Mouse (Mus musculus) forebrain, embryonic 12.5 days (tissue): ENCODE results near the gene Fat2. TPM values are rescaled to one million over a fixed set of nuclear protein-coding genes. Genes with fewer than 3 reads are reported as not detected.

Experiments
- ATAC-seq: fragments of 200-750 bp; cut with Nextera tagmentation; 2 replicates; pipeline ENCODE4 v1.8.0; 2017; ENCODE audit warnings: moderate TSS enrichment; ENCODE audit not compliant: low FRiP score
- H3K27ac ChIP-seq: fragments of 300-500 bp; sonication (generic); 2 replicates; pipeline ENCODE4 v1.5.1; 2016; ENCODE audit warnings: mild to moderate bottlenecking
- H3K27me3 ChIP-seq: fragments of 300-500 bp; sonication (generic); 2 replicates; pipeline ENCODE4 v1.6.1; 2016; ENCODE audit warnings: mild to moderate bottlenecking
- H3K36me3 ChIP-seq: fragments of 300-500 bp; sonication (generic); replicated peaks from 2 replicates; pipeline ENCODE4 v1.6.1; 2016; ENCODE audit warnings: mild to moderate bottlenecking
- H3K4me1 ChIP-seq: fragments of 300-500 bp; sonication (generic); 2 replicates; pipeline ENCODE4 v1.6.1; 2016
- H3K4me2 ChIP-seq: fragments of 300-500 bp; sonication (generic); 2 replicates; pipeline ENCODE4 v1.6.1; 2016; ENCODE audit warnings: mild to moderate bottlenecking, moderate library complexity
- H3K4me3 ChIP-seq: fragments of 300-500 bp; sonication (generic); replicated peaks from 2 replicates; pipeline ENCODE4 v1.5.1; 2016; ENCODE audit warnings: mild to moderate bottlenecking
- H3K9ac ChIP-seq: fragments of 300-500 bp; sonication (generic); 2 replicates; pipeline ENCODE4 v1.6.1; 2016; ENCODE audit warnings: mild to moderate bottlenecking
- H3K9me3 ChIP-seq: fragments of 300-500 bp; sonication (generic); 2 replicates; pipeline ENCODE4 v1.6.1; 2016
- WGBS: fragments of 180-500 bp; shearing (Covaris S2); methylation state at CpG from one replicate; pipeline ENCODE4 v1.1.7; 2016; 5-methylcytosine and 5-hydroxymethylcytosine counted together
- polyA plus RNA-seq: library from polyadenylated mRNA; unstranded; fragments of >200 nt; fragmentation: Nextera tagmentation; extraction: Ambion mirVana; gene quantifications from 2 replicates; pipeline ENCODE4 v1.2.1, GENCODE M21; 2016

Fat2 gene
- polyA plus RNA-seq, 1 experiment from 2014 or later, result 0.01 TPM

DNA sequence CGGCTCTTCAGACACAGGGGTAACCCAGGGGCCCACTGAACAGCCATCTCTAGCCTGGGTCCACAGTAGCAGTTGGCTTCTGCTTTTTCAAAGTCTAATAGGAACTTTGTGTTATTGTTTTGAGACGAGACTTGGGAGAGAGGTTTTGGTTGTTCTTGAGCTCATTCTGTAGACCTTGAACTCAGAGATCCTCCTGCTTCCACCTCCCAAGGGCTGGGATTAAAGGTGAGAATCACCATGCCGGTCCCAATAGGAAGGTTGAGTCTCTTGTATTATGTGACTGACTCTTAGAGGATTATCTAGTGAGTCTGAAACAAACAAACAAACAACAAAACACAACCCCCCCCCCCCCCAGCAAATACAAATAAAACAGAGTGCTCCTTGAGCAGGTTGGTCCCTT, 117.9 kb downstream of the Fat2 start:
- Histone ChIP-seq H3K27ac (no peak overlapping the region), H3K27me3 (no peaks in the 10 kb centered on the region), H3K4me1 (no peaks in the 10 kb centered on the region), H3K4me2 (no peak overlapping the region), H3K36me3 (peaks cover 13% of the 10 kb centered on the region), H3K9me3 (no peaks in the 10 kb centered on the region), H3K4me3 (no peak overlapping the region), H3K9ac (no peak overlapping the region)
- WGBS, result 89% methylated on average over 3 of the region's 3 CpGs
- ATAC-seq, result no peak

DNA sequence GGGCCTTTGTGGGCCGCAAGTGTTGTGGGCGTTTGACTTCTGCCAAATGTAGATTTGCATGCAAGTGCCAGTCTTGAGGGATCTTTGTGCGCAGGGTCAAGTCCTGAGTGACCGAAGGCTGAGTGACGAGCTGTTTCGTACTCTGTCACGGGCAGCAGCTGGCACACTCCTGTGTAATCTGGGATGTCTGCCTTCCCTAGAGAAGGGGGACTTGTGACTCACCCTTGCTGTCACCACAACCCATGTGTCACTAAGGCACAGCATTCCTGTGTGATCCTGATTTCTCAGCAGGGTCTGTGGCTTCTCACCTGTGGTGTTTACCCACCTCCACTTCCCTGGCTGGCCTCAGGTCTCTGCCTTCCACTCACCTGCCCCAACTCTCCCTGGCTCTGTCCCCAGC, 118.5 kb downstream of the Fat2 start:
- no peak overlapping the region for H3K4me3 ChIP-seq
- no peak overlapping the region for H3K9ac ChIP-seq
- H3K9me3 ChIP-seq, result no peaks in the 10 kb centered on the region
- no peak for ATAC-seq
- H3K27ac ChIP-seq, result no peak overlapping the region
- H3K4me2 ChIP-seq, result no peak overlapping the region
- WGBS, result 95% methylated on average over 7 of the region's 7 CpGs
- peaks cover 12% of the 10 kb centered on the region for H3K36me3 ChIP-seq
- no peaks in the 10 kb centered on the region for H3K4me1 ChIP-seq
- no peaks in the 10 kb centered on the region for H3K27me3 ChIP-seq

DNA sequence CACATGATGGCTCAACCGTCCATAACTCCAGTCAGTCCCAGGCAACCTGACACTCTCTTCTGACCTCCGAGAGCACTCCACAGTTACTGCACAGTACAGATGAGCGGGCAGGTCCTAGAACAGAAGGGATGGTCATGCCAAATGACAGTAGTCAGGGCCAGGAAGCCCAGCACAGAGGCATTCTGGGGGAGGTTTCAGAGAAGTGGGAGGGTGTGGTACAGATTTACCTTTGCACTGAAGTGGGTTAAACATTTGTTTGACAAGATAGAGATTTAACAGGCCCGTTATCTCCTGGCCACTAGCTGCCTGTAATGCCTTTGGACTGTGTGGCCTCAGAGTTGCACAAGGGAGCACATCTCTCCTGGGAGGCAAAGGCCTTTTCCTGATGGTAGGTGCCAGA, 118.9 kb downstream of the Fat2 start:
- Histone ChIP-seq H3K27me3 (no peaks in the 10 kb centered on the region), H3K36me3 (peaks cover 12% of the 10 kb centered on the region), H3K4me2 (no peak overlapping the region), H3K27ac (no peak overlapping the region), H3K4me1 (no peaks in the 10 kb centered on the region), H3K4me3 (no peak overlapping the region), H3K9ac (no peak overlapping the region), H3K9me3 (no peaks in the 10 kb centered on the region)
- no peak for ATAC-seq
- 84% methylated on average over 4 of the region's 4 CpGs for WGBS

DNA sequence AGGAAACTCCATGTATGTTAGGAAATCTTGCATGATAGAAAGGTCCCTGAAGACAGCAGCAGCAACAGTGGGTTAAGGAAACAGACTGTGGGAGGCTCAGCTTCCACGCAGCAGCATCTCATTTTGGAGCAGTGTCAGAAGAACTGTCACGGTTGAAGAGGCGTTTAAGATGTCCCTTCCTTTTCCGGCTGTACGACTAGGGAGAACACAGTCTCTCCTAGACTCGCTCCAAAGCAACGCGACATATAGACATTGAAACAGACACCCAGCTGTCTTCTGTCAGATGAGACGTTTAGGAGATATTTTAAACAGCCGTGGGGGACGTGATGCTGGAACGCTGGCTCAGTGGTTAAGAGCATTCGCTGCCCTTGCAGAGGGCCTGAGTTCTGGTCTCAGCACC, 119.5 kb downstream of the Fat2 start:
- Histone ChIP-seq H3K27me3 (no peaks in the 10 kb centered on the region), H3K9ac (no peak overlapping the region), H3K4me3 (no peak overlapping the region), H3K27ac (no peak overlapping the region), H3K36me3 (peaks cover 12% of the 10 kb centered on the region), H3K4me2 (no peak overlapping the region), H3K9me3 (no peaks in the 10 kb centered on the region), H3K4me1 (no peaks in the 10 kb centered on the region)
- 93% methylated on average over 13 of the region's 13 CpGs for WGBS
- no peak for ATAC-seq

DNA sequence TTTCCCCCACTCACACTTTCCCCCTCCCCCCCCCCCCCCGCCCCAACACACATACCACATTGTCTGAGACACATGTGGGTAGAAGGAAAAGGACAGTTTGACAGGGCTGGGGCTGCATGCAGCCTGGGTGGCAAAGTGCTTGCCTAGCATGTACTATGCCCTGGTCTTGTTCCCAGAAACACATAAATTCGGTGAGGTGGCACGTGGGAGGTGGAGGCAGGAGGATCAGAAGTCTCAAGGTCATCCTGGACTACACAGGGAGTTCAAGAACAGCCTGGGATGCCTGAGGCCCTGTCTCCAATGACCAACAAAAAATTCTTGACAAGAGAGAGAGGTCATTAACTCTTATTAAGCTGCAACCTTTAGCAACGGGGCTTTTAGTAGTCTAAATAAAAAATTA, 120.3 kb downstream of the Fat2 start:
- Histone ChIP-seq H3K4me1 (no peaks in the 10 kb centered on the region), H3K4me2 (no peak overlapping the region), H3K27me3 (no peaks in the 10 kb centered on the region), H3K36me3 (peaks cover 12% of the 10 kb centered on the region), H3K4me3 (no peak overlapping the region), H3K9ac (no peak overlapping the region), H3K9me3 (no peaks in the 10 kb centered on the region), H3K27ac (no peak overlapping the region)
- no peak for ATAC-seq
- WGBS, result 89% methylated on average over 3 of the region's 4 CpGs

DNA sequence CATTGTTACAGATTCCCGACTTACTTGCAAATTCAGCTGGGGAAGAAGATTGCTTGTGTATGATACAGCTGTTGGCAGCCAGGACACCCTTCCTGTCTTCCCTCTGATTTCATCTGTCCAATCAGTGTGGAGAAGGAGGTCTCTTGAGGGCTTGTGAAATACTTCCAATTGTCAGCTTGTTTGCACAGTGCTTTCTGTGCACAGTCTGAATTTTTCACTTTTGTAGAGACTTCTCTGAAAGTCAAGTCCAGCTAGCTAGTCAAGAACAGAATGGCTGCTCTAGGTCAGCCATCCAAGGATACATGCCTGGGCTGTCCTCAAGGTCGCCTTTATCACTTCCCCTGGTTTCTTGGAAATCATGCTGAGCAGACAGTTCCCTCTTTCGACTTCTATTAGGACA, 121.4 kb downstream of the Fat2 start:
- no peak overlapping the region for H3K4me2 ChIP-seq
- ATAC-seq, result no peak
- H3K27ac ChIP-seq, result no peak overlapping the region

DNA sequence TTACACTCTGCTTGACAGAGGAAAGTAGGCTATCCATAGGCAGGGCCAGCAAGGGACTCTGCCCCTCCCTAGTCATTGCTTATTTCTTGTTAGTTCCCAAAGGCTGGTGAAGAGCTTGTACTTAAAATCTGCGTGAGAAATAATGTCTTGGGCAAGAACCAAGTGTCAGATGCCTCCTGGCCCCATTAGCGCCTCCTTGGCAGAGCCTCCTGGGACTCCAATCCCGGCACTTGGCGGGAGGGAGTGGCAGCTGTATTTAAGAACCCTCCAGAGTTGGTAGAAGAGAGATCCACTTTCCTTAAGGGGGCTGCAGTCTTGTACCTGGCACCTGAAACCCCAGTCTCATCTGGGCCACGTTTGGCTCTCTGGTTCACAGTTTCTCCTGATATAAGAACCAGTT, 122.2 kb downstream of the Fat2 start:
- H3K4me1 ChIP-seq, result no peaks in the 10 kb centered on the region
- H3K36me3 ChIP-seq, result no peaks in the 10 kb centered on the region; the same call in 1 of the 2 replicates
- 88% methylated on average over 5 of the region's 5 CpGs for WGBS
- H3K4me2 ChIP-seq, result no peak overlapping the region
- H3K9me3 ChIP-seq, result no peaks in the 10 kb centered on the region
- H3K27ac ChIP-seq, result no peak overlapping the region
- H3K4me3 ChIP-seq, result no peak overlapping the region
- H3K27me3 ChIP-seq, result no peaks in the 10 kb centered on the region
- ATAC-seq, result no peak
- H3K9ac ChIP-seq, result no peak overlapping the region

More for the DNA sequence above, 121.4 kb downstream of the Fat2 start:
- no peak overlapping the region for H3K9ac ChIP-seq
- H3K4me1 ChIP-seq, result no peaks in the 10 kb centered on the region
- WGBS, result 88% methylated on average over 3 of the region's 3 CpGs
- no peaks in the 10 kb centered on the region for H3K9me3 ChIP-seq
- peaks cover 7% of the 10 kb centered on the region; the same call in 1 of the 2 replicates for H3K36me3 ChIP-seq
- H3K27me3 ChIP-seq, result no peaks in the 10 kb centered on the region
- H3K4me3 ChIP-seq, result no peak overlapping the region

DNA sequence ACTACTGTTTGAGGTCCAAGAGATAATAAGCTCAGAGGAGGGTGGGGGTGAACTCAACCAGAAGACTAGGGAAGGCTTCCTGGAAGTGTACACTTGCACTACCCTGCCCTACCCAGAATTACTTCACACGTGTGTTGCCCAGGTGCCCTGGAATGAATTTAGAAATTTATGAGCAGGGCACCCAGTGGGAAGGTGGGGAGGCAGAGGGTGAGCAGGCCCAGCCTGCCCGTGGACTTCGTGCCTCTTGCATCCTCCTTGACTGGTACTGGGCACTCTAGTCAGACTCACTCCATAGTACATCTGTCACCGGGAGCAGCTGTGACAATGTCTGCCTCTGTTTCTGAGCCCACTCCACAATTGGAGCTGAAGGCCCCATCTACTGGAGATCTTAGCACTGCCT, 122.8 kb downstream of the Fat2 start:
- Histone ChIP-seq H3K4me2 (no peak overlapping the region), H3K27ac (no peak overlapping the region), H3K4me1 (no peaks in the 10 kb centered on the region), H3K36me3 (no peaks in the 10 kb centered on the region), H3K4me3 (no peak overlapping the region), H3K9me3 (no peaks in the 10 kb centered on the region), H3K27me3 (no peaks in the 10 kb centered on the region), H3K9ac (no peak overlapping the region)
- 89% methylated on average over 4 of the region's 4 CpGs for WGBS
- no peak for ATAC-seq

DNA sequence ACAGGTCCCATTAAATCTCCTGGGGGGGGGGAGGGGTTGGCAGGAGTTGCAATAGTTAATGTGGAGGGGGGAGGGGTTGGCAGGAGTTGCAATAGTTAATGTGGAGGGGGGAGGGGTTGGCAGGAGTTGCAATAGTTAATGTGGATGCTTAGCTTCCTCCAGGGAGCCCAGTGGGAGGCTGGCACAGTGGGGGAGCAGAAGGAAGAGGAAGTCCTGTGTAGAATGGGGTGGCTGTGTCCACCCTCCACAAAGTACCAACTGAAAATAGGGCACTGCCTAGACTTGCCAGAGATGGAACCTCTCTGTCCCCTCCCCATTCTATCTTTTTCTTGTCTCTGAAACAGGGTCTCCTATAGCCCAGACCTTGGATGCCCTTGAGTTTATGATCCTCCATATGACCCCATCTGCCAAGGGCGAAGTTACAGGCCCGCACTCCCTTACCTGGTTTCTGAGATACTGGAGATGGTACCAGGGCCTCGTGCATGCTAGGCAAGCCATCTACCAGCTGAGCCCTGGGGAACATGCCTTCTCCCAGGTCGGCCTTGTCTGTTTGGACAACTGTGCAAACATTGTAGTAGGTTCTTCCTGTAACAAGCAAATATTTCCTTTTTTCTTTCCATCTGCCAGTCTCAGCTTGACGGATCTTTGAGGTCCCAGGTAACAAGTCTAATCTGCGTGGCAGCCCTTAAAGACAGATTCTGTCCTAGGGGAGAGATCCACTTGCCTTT, 126.6 kb downstream of the Fat2 start:
- Histone ChIP-seq H3K4me3 (no peak overlapping the region), H3K27me3 (no peaks in the 10 kb centered on the region), H3K36me3 (no peaks in the 10 kb centered on the region), H3K9ac (no peak overlapping the region), H3K4me1 (peaks cover 10% of the 10 kb centered on the region), H3K9me3 (no peaks in the 10 kb centered on the region), H3K4me2 (no peak overlapping the region), H3K27ac (no peak overlapping the region)
- 86% methylated on average over 6 of the region's 6 CpGs for WGBS
- no peak for ATAC-seq

DNA sequence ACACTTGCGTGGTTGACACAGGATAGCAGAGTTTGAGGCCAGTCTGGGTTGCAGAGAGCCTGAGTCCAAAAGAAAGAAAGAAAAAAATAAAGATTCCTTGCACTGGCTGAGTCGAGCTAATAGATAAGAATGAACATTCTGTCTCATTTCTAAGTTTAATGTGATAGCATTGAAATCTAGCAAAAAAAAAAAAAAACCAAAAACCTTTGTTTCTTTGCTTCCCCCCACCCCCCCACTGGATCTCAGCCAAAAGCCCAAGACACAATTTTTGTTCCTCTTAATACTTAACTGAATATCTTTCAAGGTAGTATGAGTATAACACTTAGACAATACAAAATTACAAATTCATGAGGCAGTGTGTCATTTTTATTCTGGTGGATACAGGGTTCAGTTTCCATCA, 127.3 kb downstream of the Fat2 start:
- H3K4me2 ChIP-seq, result no peak overlapping the region
- WGBS, result 70% methylated on average over 2 of the region's 2 CpGs
- no peaks in the 10 kb centered on the region for H3K9me3 ChIP-seq
- no peak overlapping the region for H3K4me3 ChIP-seq
- H3K4me1 ChIP-seq, result peaks cover 12% of the 10 kb centered on the region
- H3K36me3 ChIP-seq, result no peaks in the 10 kb centered on the region
- no peak overlapping the region for H3K27ac ChIP-seq
- H3K9ac ChIP-seq, result no peak overlapping the region
- H3K27me3 ChIP-seq, result no peaks in the 10 kb centered on the region
- no peak for ATAC-seq

DNA sequence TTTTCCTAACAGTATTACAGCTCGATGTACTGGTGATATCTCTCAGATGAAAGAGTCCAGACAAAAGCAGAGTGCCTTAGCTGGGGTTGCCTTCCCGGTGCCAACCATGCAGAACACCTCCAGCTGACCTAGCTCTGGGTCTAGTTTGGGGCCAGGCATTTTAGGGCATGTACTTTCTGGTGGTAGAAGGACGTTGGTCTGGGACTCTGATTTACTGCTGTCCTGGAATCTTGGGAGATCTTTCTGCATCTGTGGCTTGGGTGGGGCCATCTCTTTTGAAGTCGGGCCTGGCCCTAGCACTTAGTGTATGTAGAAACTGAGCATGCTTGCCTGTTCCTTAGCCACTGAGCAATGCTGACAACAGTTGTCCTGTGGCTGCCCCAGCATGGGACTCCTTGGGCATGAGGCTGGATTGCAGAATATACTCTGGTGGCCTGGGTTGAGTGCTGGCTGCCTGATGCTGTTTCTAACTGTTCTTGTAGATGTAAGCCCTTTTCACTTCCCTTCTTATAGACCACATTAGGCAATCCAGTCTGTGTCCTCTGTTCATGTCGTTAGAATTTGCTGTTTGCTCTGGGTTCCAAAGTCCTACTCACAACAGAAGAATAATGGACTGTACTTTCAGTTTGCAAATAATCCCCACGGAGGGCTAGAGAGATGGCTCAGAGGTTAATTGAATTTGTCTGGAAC, 128.2 kb downstream of the Fat2 start:
- WGBS, result 68% methylated on average over 6 of the region's 6 CpGs

DNA sequence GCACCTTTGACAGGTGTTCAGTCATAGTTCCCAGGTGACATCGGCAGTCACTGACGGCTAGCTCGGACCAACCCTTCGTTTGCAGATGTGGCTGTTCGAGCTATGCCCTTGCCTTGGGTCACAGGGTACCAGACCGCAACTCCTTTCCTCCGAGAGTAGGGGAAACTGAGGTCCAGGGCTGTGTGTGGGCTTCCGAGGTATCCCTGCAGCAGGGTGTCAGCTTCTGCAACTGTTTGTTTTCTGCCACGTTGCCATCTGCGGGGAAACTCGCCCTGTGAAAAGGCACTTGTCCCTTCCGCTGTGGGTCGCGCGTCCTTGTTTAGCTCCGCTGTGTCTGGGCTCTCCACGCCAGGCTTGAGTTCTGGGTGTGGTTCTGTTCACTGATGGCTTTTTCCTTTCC, 131.8 kb downstream of the Fat2 start:
- ATAC-seq, result no peak; the same call in 1 of the 2 replicates
- Histone ChIP-seq H3K27ac (no peak overlapping the region), H3K9ac (peak overlapping the region; percentile 78), H3K4me1 (peaks cover 12% of the 10 kb centered on the region), H3K27me3 (peaks cover 5% of the 10 kb centered on the region; the same call in 1 of the 2 replicates), H3K9me3 (no peaks in the 10 kb centered on the region), H3K4me2 (peak overlapping the region; percentile 98), H3K36me3 (no peaks in the 10 kb centered on the region), H3K4me3 (peak overlapping the region; percentile 83)
- 11% methylated on average over 17 of the region's 17 CpGs for WGBS

More for the DNA sequence above, 128.2 kb downstream of the Fat2 start:
- H3K27me3 ChIP-seq, result no peaks in the 10 kb centered on the region
- no peaks in the 10 kb centered on the region for H3K9me3 ChIP-seq
- H3K36me3 ChIP-seq, result no peaks in the 10 kb centered on the region
- no peak for ATAC-seq
- no peak overlapping the region for H3K4me2 ChIP-seq
- no peak overlapping the region for H3K27ac ChIP-seq
- H3K4me3 ChIP-seq, result no peak overlapping the region
- no peak overlapping the region for H3K9ac ChIP-seq
- H3K4me1 ChIP-seq, result peaks cover 12% of the 10 kb centered on the region

DNA sequence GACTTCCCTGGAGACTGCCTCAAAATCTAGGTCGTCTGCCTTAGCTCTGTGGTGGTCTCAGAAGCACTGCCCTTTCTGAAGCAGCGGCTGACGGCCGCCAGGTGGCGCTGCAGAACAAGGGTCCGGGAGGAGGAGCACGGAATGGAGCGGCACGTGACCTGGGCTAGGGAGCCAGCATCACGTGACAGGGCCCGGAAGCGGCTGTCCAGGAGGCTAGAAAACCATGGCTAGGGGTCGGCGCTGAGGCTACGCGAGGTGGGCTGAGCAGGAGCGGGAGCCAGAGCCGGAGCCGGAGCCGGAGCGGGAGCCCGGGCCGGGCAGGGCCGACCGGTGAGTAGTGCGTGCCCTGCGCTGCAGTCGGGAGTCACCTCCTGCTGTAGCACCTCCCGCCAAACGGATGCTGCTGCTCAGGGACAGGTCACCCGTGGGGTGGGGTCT, 132.2 kb downstream of the Fat2 start, which contains the start of gene Slc36a1:
Slc36a1 (plus strand) TSS at position 192 of the 438 bp plus-strand sequence.
- under 1% methylated on average over 31 of the region's 31 CpGs for WGBS
- peak within 1 kb of the TSS; percentile 78 for H3K9ac ChIP-seq
- H3K27me3 ChIP-seq, result peaks cover 5% of the 10 kb centered on the region; the same call in 1 of the 2 replicates
- H3K4me1 ChIP-seq, result peaks cover 12% of the 10 kb centered on the region
- H3K36me3 ChIP-seq, result no peaks in the 10 kb centered on the region
- peak within 1 kb of the TSS; percentile 98 for H3K4me2 ChIP-seq
- H3K4me3 ChIP-seq, result peak within 1 kb of the TSS; percentile 83
- no peak within 1 kb of the TSS for H3K27ac ChIP-seq
- H3K9me3 ChIP-seq, result no peaks in the 10 kb centered on the region
- ATAC-seq, result peak; percentile 96
